Mouse (Mus musculus) kidney, embryonic 15.5 days (tissue): Measurements from ENCODE around the gene Ifi214. TPM values are rescaled to one million over a fixed set of nuclear protein-coding genes. Genes with fewer than 3 reads are reported as not detected.

ENCODE experiments used
- microRNA-seq: library from miRNA; unstranded; fragments of <30 nt; microRNA quantifications from one replicate; pipeline ENCODE4, GENCODE M21; 2016
- polyA plus RNA-seq: library from polyadenylated mRNA; unstranded; fragments of >200 nt; fragmentation: Nextera tagmentation; extraction: Ambion mirVana; gene quantifications from 2 replicates; pipeline ENCODE4 v1.2.1, GENCODE M21; 2015

Gene Ifi214
- polyA plus RNA-seq, 1 experiment from 2014 or later, result not detected

Small RNA genes lying within 50 kb of the gene (microRNA-seq; reads per million reads assigned to microRNA genes)
- not detected for gene Gm44481

Other genes with a start within 250 kb of the Ifi214 start
- gene Ackr1, start 202.2 kb downstream of the Ifi214 start, polyA plus RNA-seq, result 0.82 and 1.0 TPM in 2 replicates
- gene Aim2, start 185.1 kb downstream of the Ifi214 start, polyA plus RNA-seq, result 2.7 and 2.9 TPM in 2 replicates
- 0.71 and 1.3 TPM in 2 replicates for gene Cadm3, start 168.3 kb downstream of the Ifi214 start, polyA plus RNA-seq
- gene Ifi206, start 44.9 kb downstream of the Ifi214 start, polyA plus RNA-seq, result 0.19 and 0.21 TPM in 2 replicates
- 0.14 TPM in 1 of 2 replicates, not detected in the other for gene Ifi213, start 63.3 kb upstream of the Ifi214 start, polyA plus RNA-seq
- gene Ifi209, start 95.0 kb upstream of the Ifi214 start, polyA plus RNA-seq, result 0.35 and 0.36 TPM in 2 replicates
- gene Ifi208, start 137.7 kb upstream of the Ifi214 start, polyA plus RNA-seq, result not detected in 2 replicates
- gene Ifi207, start 205.8 kb upstream of the Ifi214 start, polyA plus RNA-seq, result 0.86 and 1.0 TPM in 2 replicates
- 1.9 and 2.0 TPM in 2 replicates for gene Ifi204, start 231.0 kb upstream of the Ifi214 start, polyA plus RNA-seq